Mouse (Mus musculus) liver, postnatal 0 days (tissue): ENCODE measurements around the gene Atg13.

Experiments
- CTCF ChIP-seq: sonication (generic); IDR thresholded peaks from 2 replicates; pipeline ENCODE4 v1.5.1; 2016; ENCODE audit warnings: antibody characterized with exemption, low read depth
- EP300 ChIP-seq: IDR thresholded peaks from 2 replicates; pipeline ENCODE4 v1.6.1; 2016; ENCODE audit warnings: antibody characterized with exemption, low read depth, mild to moderate bottlenecking

DNA sequence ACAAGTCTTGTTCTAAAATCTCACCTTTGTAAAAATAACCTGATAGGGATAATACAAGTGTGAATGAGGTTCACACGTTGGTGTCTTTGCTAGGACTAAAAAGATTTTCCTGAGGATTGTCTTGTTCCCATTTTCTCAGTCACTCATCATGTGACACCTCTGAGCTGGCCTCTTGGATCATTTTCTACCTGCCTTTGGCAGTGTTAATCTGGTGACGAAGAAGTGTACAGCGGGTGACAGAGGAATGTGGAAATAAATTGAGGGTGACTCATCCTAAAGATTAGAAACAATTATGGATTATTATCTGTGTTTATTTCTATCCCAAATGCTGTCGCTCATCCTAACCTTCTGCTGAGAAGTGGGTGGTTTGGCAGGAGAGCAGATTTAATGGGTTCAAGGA lies 13.0 kb upstream of the Atg13 start:
- TF ChIP-seq CTCF = no peak
- no peak for TF ChIP-seq EP300
